Mouse (Mus musculus): Measurements from ENCODE around the gene Dcst2.

DNA sequence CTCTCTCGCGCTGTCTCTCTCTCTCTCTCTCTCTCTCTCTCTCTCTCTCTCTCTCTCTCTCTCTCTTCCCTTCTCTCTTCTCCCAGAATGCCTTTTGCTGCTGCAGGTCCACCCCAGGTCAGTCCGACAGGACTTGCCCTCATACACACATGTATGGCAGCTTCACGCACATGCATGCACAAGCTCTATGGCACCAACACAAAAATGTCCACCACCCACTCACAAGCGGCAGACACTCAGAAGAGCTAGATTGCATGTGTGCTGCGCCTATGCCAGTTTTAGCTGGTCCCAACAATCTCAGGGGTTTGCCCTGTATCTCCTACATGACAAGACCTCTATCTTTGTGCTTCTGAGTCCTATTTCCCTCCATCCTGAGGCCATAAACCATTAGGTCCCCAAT, 44.5 kb upstream of the Dcst2 start:
- TF ChIP-seq CTCF (IDR thresholded peaks at IDR 0.05; ENCODE audit: low read depth) = no peak
- TF ChIP-seq EP300 (IDR thresholded peaks at IDR 0.05; ENCODE audit: low read depth) = no peak

All from liver, embryonic 14.5 days (tissue).